ENCODE assay signal across 20 mouse cellular contexts in genomic region chr1:120270882-120271281, GRCm38 (mm10). TPM values are rescaled to one million over a fixed set of nuclear protein-coding genes. Genes with fewer than 3 reads are reported as not detected.
DNase-seq lines count a peak whose midpoint lies in the region; ATAC-seq and TF ChIP-seq lines count a peak whose summit lies in the region.
"Had no signal": no experiment of that assay in that cellular context is flagged by ENCODE, and none has a peak within 500 bp of the region (broad histone marks: within the 10 kb centered on the region; RNA-seq: fewer than 3 reads in every experiment).

No protein-coding gene starts in this region.

- H3K36me3 ChIP-seq in heart, embryonic 11.5 days (ENCODE audit: control insufficient read depth, insufficient read depth, low read length): no peaks in the 10 kb centered on the region
- H3K36me3 ChIP-seq in midbrain, embryonic 11.5 days (ENCODE audit: control insufficient read depth, insufficient read depth, low read length): no peaks in the 10 kb centered on the region
- no peaks in the 10 kb centered on the region for H3K36me3 ChIP-seq in midbrain, postnatal 0 days (ENCODE audit: insufficient read depth, low read length)
- H3K36me3 ChIP-seq in intestine, embryonic 16.5 days (ENCODE audit: control insufficient read depth, insufficient read depth, low read length): no peaks in the 10 kb centered on the region
- no peaks in the 10 kb centered on the region for H3K36me3 ChIP-seq in liver, postnatal 0 days (replicated peaks; ENCODE audit: insufficient read depth, low read length)
- no peaks in the 10 kb centered on the region for H3K36me3 ChIP-seq in forebrain, embryonic 12.5 days (replicated peaks)
- H3K36me3 ChIP-seq: embryonic facial prominence, embryonic 12.5 days; lung, embryonic 15.5 days; midbrain, embryonic 15.5 days had no signal

- H3K9ac ChIP-seq in heart, embryonic 11.5 days (ENCODE audit: low read depth, low read length): peak overlapping the region; percentile 39; the same call in 1 of the 2 replicates
- no peak overlapping the region for H3K9ac ChIP-seq in midbrain, embryonic 11.5 days (ENCODE audit: low read length)
- no peak overlapping the region for H3K9ac ChIP-seq in midbrain, postnatal 0 days (replicated peaks; ENCODE audit: low read length, poor library complexity, severe bottlenecking)
- H3K9ac ChIP-seq in intestine, embryonic 16.5 days (ENCODE audit: low read depth, low read length): no peak overlapping the region
- H3K9ac ChIP-seq in liver, postnatal 0 days (replicated peaks): peak overlapping the region; percentile 71
- H3K9ac ChIP-seq in forebrain, embryonic 12.5 days: no peak overlapping the region
- H3K9ac ChIP-seq: embryonic facial prominence, embryonic 12.5 days; lung, embryonic 15.5 days; midbrain, embryonic 15.5 days had no signal

- H3K4me2 ChIP-seq in heart, embryonic 11.5 days: peak overlapping the region; percentile 45; the same call in 1 of the 2 replicates
- H3K4me2 ChIP-seq in midbrain, embryonic 11.5 days: no peak overlapping the region
- no peak overlapping the region for H3K4me2 ChIP-seq in midbrain, postnatal 0 days (ENCODE audit: low read depth, low read length, poor library complexity, severe bottlenecking)
- H3K4me2 ChIP-seq in intestine, embryonic 16.5 days (ENCODE audit: low read depth, low read length): no peak overlapping the region
- H3K4me2 ChIP-seq in liver, postnatal 0 days (ENCODE audit: low read depth, low read length): peak overlapping the region; percentile 97
- no peak overlapping the region for H3K4me2 ChIP-seq in forebrain, embryonic 12.5 days
- H3K4me2 ChIP-seq: embryonic facial prominence, embryonic 12.5 days; lung, embryonic 15.5 days; midbrain, embryonic 15.5 days had no signal

- peak overlapping the region; percentile 30; the same call in 1 of the 2 replicates for H3K4me3 ChIP-seq in heart, embryonic 11.5 days (ENCODE audit: low read depth, low read length)
- no peak overlapping the region for H3K4me3 ChIP-seq in midbrain, embryonic 11.5 days (ENCODE audit: low read depth, low read length)
- no peak overlapping the region for H3K4me3 ChIP-seq in midbrain, postnatal 0 days (ENCODE audit: low read depth, low read length)
- H3K4me3 ChIP-seq in intestine, embryonic 16.5 days (ENCODE audit: low read length): no peak overlapping the region
- peak overlapping the region; percentile 57 for H3K4me3 ChIP-seq in liver, postnatal 0 days (ENCODE audit: low read depth, low read length)
- H3K4me3 ChIP-seq in forebrain, embryonic 12.5 days (replicated peaks): no peak overlapping the region
- H3K4me3 ChIP-seq: embryonic facial prominence, embryonic 12.5 days; left cerebral cortex, adult 2 months; lung, embryonic 15.5 days; midbrain, embryonic 15.5 days had no signal

- no peak for TF ChIP-seq CTCF in midbrain, postnatal 0 days (IDR thresholded peaks at IDR 0.05)
- no peak for TF ChIP-seq CTCF in liver, postnatal 0 days (IDR thresholded peaks at IDR 0.05; ENCODE audit: low read depth)

- WGBS in heart, embryonic 11.5 days (ENCODE audit: insufficient replicate concordance): 38% methylated on average over 3 of the region's 3 CpGs
- 67% methylated on average over 3 of the region's 3 CpGs for WGBS in midbrain, embryonic 11.5 days
- 93% methylated on average over 3 of the region's 3 CpGs for WGBS in midbrain, postnatal 0 days
- 67% methylated on average over 3 of the region's 3 CpGs for WGBS in intestine, embryonic 16.5 days
- WGBS in liver, postnatal 0 days (ENCODE audit: insufficient replicate concordance): 56% methylated on average over 3 of the region's 3 CpGs
- WGBS in forebrain, embryonic 12.5 days: 83% methylated on average over 3 of the region's 3 CpGs

- DNase-seq in heart, adult 9 months (ENCODE audit: low spot score in 2 of 2): no peak
- DNase-seq in midbrain, embryonic 11.5 days (ENCODE audit: low spot score, missing footprints): no peak
- no peak for DNase-seq in midbrain, postnatal 0 days (ENCODE audit: low spot score)
- DNase-seq in liver, postnatal 0 days: no peak
- DNase-seq in lung, postnatal 36 days: no peak
- DNase-seq: adrenal gland, postnatal 10 days; cerebellum, adult 2 months; gastrocnemius, postnatal 10 days; kidney, postnatal 14 days; spleen, adult 18-20 months; thymus, postnatal 4 days had no signal

- TF ChIP-seq EP300 in liver, postnatal 0 days (IDR thresholded peaks at IDR 0.05; ENCODE audit: low read depth): no peak

- 0 out of 2 replicates have a peak, but pooled peaks cover 3% of the 10 kb centered on the region for H3K4me1 ChIP-seq in heart, embryonic 11.5 days (ENCODE audit: control insufficient read depth, insufficient read depth, low read length)
- no peaks in the 10 kb centered on the region for H3K4me1 ChIP-seq in midbrain, embryonic 11.5 days (ENCODE audit: control insufficient read depth, insufficient read depth, low read length)
- H3K4me1 ChIP-seq in midbrain, postnatal 0 days (ENCODE audit: insufficient read depth, low read length): no peaks in the 10 kb centered on the region
- H3K4me1 ChIP-seq in intestine, embryonic 16.5 days (ENCODE audit: control insufficient read depth, insufficient read depth, low read length): peaks cover 7% of the 10 kb centered on the region
- peaks cover 57% of the 10 kb centered on the region for H3K4me1 ChIP-seq in liver, postnatal 0 days (ENCODE audit: insufficient read depth)
- H3K4me1 ChIP-seq in forebrain, embryonic 12.5 days: 0 out of 2 replicates have a peak, but pooled peaks cover 4% of the 10 kb centered on the region
- H3K4me1 ChIP-seq: embryonic facial prominence, embryonic 12.5 days; lung, embryonic 15.5 days; midbrain, embryonic 15.5 days had no signal

- no peaks in the 10 kb centered on the region for H3K27me3 ChIP-seq in heart, embryonic 11.5 days (ENCODE audit: control insufficient read depth, insufficient read depth, low read length)
- H3K27me3 ChIP-seq in midbrain, embryonic 11.5 days (ENCODE audit: control insufficient read depth, insufficient read depth, low read length): no peaks in the 10 kb centered on the region; the same call in 1 of the 2 replicates
- H3K27me3 ChIP-seq in midbrain, postnatal 0 days (ENCODE audit: insufficient read depth, low read length): no peaks in the 10 kb centered on the region
- H3K27me3 ChIP-seq in intestine, embryonic 16.5 days (replicated peaks; ENCODE audit: control insufficient read depth, insufficient read depth, low read length): no peaks in the 10 kb centered on the region
- H3K27me3 ChIP-seq in liver, postnatal 0 days (ENCODE audit: insufficient read depth, low read length): no peaks in the 10 kb centered on the region
- H3K27me3 ChIP-seq in forebrain, embryonic 12.5 days: 0 out of 2 replicates have a peak, but pooled peaks cover 11% of the 10 kb centered on the region
- H3K27me3 ChIP-seq: CH12.LX; embryonic facial prominence, embryonic 12.5 days; lung, embryonic 15.5 days; midbrain, embryonic 15.5 days had no signal

- no peak overlapping the region for H3K27ac ChIP-seq in heart, embryonic 11.5 days (ENCODE audit: low read depth, low read length)
- no peak overlapping the region for H3K27ac ChIP-seq in midbrain, embryonic 11.5 days (ENCODE audit: low read depth, low read length)
- no peak overlapping the region for H3K27ac ChIP-seq in midbrain, postnatal 0 days (ENCODE audit: low read depth, low read length)
- no peak overlapping the region for H3K27ac ChIP-seq in intestine, embryonic 16.5 days (ENCODE audit: low read length)
- peak overlapping the region; percentile 78; the same call in 1 of the 2 replicates for H3K27ac ChIP-seq in liver, postnatal 0 days (ENCODE audit: low read depth)
- no peak overlapping the region for H3K27ac ChIP-seq in forebrain, embryonic 12.5 days
- H3K27ac ChIP-seq: embryonic facial prominence, embryonic 12.5 days; left cerebral cortex, adult 2 months; lung, embryonic 15.5 days; midbrain, embryonic 15.5 days had no signal

- no peaks in the 10 kb centered on the region for H3K9me3 ChIP-seq in heart, embryonic 11.5 days (replicated peaks; ENCODE audit: control insufficient read depth, low read length)
- no peaks in the 10 kb centered on the region for H3K9me3 ChIP-seq in midbrain, embryonic 11.5 days (ENCODE audit: control insufficient read depth, low read length)
- no peaks in the 10 kb centered on the region for H3K9me3 ChIP-seq in midbrain, postnatal 0 days (ENCODE audit: low read length)
- no peaks in the 10 kb centered on the region for H3K9me3 ChIP-seq in intestine, embryonic 16.5 days (ENCODE audit: control insufficient read depth, low read length)
- H3K9me3 ChIP-seq in liver, postnatal 0 days (ENCODE audit: low read length): no peaks in the 10 kb centered on the region
- H3K9me3 ChIP-seq in forebrain, embryonic 12.5 days: no peaks in the 10 kb centered on the region
- H3K9me3 ChIP-seq: embryonic facial prominence, embryonic 12.5 days; lung, embryonic 15.5 days; midbrain, embryonic 15.5 days had no signal

- ATAC-seq in heart, embryonic 11.5 days (replicated peaks; ENCODE audit: insufficient number of reproducible peaks, low FRiP score, low TSS enrichment): peak; percentile 91
- ATAC-seq in midbrain, embryonic 11.5 days (ENCODE audit: low FRiP score): 0 out of 2 replicates have a peak, but pooled peaks have one; percentile 52
- ATAC-seq in midbrain, postnatal 0 days (ENCODE audit: low FRiP score): no peak
- peak; percentile 77 for ATAC-seq in intestine, embryonic 16.5 days
- peak; percentile 28; the same call in 1 of the 2 replicates for ATAC-seq in liver, postnatal 0 days
- ATAC-seq in forebrain, embryonic 12.5 days (ENCODE audit: low FRiP score): no peak
- ATAC-seq: inflammation-experienced regulatory T-cells, adult 6 months; midbrain, embryonic 15.5 days had no signal

RNA-seq across cellular contexts. Expression of gene Steap3, which starts 1.6 kb away (rescaled TPM):
- 14.7 and 18.6 TPM in 2 replicates for polyA plus RNA-seq in heart, embryonic 11.5 days (2014; fragmentation: Nextera tagmentation; extraction: Ambion mirVana)
- polyA plus RNA-seq in midbrain, embryonic 11.5 days (2014; fragmentation: Nextera tagmentation; extraction: Ambion mirVana): 2.8 and 3.0 TPM in 2 replicates
- 3.7 and 5.5 TPM in 2 replicates for total RNA-seq in midbrain, postnatal 0 days (2014; rRNA removed)
- 5.4 and 5.9 TPM in 2 replicates for polyA plus RNA-seq in midbrain, postnatal 0 days (2015; fragmentation: Nextera tagmentation; extraction: Ambion mirVana)
- polyA plus RNA-seq in intestine, embryonic 16.5 days (2015; fragmentation: Nextera tagmentation; extraction: Ambion mirVana): 2.1 and 3.3 TPM in 2 replicates
- 27.2 TPM in 2 replicates for polyA plus RNA-seq in liver, postnatal 0 days (2015; fragmentation: Nextera tagmentation; extraction: Ambion mirVana)
- polyA plus RNA-seq in forebrain, embryonic 12.5 days (2016; fragmentation: Nextera tagmentation; extraction: Ambion mirVana): 1.5 and 1.7 TPM in 2 replicates

Comparison
In these comparisons a context has a peak if more than half of its experiments do, and no peak if none do; other contexts are left out.
1. ATAC-seq: peak in heart, embryonic 11.5 days (single experiment), midbrain, embryonic 11.5 days (single experiment), intestine, embryonic 16.5 days (single experiment) and liver, postnatal 0 days (single experiment); none in midbrain, postnatal 0 days (single experiment) and forebrain, embryonic 12.5 days (single experiment).
2. H3K4me2 ChIP-seq: peak in heart, embryonic 11.5 days (single experiment) and liver, postnatal 0 days (single experiment); none in midbrain, embryonic 11.5 days (single experiment), midbrain, postnatal 0 days (single experiment), intestine, embryonic 16.5 days (single experiment) and forebrain, embryonic 12.5 days (single experiment).
3. H3K4me3 ChIP-seq: peak in heart, embryonic 11.5 days (single experiment) and liver, postnatal 0 days (single experiment); none in midbrain, embryonic 11.5 days (single experiment), midbrain, postnatal 0 days (single experiment), intestine, embryonic 16.5 days (single experiment) and forebrain, embryonic 12.5 days (single experiment).
4. H3K9ac ChIP-seq: peak in heart, embryonic 11.5 days (single experiment) and liver, postnatal 0 days (single experiment); none in midbrain, embryonic 11.5 days (single experiment), midbrain, postnatal 0 days (single experiment), intestine, embryonic 16.5 days (single experiment) and forebrain, embryonic 12.5 days (single experiment).